Mouse (Mus musculus): ENCODE measurements around the gene Pole.

DNA sequence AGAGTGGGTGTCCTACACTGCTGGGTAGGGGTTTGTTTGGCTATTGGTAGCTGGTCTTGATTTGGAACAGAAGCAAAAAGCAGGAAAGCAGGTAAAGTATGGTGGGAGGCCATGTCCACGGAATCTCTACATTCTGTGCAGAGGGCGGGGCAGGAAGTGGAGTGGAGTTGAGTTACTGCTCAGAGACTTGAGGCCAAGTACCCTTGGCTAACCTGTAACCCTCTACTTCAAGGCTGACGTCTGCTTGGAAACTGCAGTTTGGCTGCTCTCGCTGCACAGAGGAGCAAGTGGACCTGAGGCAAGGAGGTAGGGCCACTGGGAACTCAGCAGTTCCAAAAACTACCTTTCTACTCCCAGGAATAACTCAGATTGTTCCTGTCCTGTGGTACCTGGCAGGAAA lies 58.4 kb downstream of the Pole start, which contains the start of gene Lrcol1:
- no peak for TF ChIP-seq CTCF (IDR thresholded peaks at IDR 0.05; ENCODE audit: low read depth, low read length)
- TF ChIP-seq POLR2A (IDR thresholded peaks at IDR 0.05; ENCODE audit: borderline replicate concordance, low read depth, low read length): no peak

Measured in bone marrow macrophage, adult 2 months (primary cell).